Mouse (Mus musculus): Measurements from ENCODE around the gene Xiap. TPM values are rescaled to one million over a fixed set of nuclear protein-coding genes. Genes with fewer than 3 reads are reported as not detected.

Xiap gene
- polyA plus RNA-seq, 1 experiment from 2014 or later: 10.1 TPM

DNA sequence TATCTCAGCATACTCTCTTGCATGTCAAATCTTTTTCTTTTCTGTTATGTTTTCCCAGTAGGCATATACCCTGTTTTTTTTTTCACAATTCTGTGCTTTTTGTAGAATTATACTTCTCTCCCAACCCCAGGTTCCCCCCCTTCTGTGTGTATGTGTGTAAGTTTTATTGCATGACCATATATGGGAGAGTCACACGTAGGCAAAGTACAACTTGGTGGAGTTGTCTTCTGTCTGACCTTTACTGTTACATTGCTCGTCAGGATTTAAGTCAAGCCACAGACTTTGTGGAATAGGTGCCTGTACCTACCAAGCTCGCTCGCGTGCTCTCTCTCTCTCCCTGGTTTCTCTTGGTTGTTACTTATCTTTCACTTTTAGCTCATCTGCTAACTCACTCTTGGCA is 28.7 kb downstream of the Xiap start:
- ATAC-seq (ENCODE audit: extremely low read depth, insufficient number of reproducible peaks, low FRiP score, low TSS enrichment): no peak
- Histone ChIP-seq H3K4me1 (peaks cover 12% of the 10 kb centered on the region), H3K4me3 (no peak overlapping the region), H3K27ac (replicated peaks) (no peak overlapping the region), H3K4me2 (no peak overlapping the region), H3K9me3 (no peaks in the 10 kb centered on the region), H3K36me3 (0 out of 2 replicates have a peak, but pooled peaks cover 7% of the 10 kb centered on the region), H3K9ac (no peak overlapping the region), H3K27me3 (replicated peaks) (no peaks in the 10 kb centered on the region)
- WGBS: 74% methylated on average over 5 of the region's 5 CpGs

DNA sequence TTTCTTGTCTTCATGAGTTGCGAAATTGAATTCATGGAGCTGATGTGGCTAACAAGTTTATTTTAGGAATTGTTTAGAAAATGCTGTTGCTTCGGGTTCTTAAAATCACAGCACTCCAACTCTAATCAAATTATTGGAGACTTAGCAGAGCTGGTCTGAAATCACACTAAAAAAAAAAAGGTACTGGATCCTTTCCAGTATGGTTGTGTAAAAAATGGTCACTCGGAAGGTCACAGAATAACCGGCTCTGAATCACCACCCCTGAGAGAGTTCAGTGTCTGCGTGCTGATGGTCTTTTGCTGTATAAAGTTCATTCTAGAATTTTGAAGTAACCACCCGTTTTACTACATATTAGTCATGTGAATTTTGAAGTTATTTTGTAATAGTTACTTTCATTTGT is 47.7 kb downstream of the Xiap start:
- H3K9ac ChIP-seq: no peak overlapping the region
- H3K27me3 ChIP-seq (replicated peaks): no peaks in the 10 kb centered on the region
- no peak overlapping the region for H3K4me2 ChIP-seq
- no peak overlapping the region for H3K27ac ChIP-seq (replicated peaks)
- no peaks in the 10 kb centered on the region for H3K4me1 ChIP-seq
- no peak overlapping the region for H3K4me3 ChIP-seq
- no peaks in the 10 kb centered on the region for H3K9me3 ChIP-seq
- ATAC-seq (ENCODE audit: extremely low read depth, insufficient number of reproducible peaks, low FRiP score, low TSS enrichment): no peak
- WGBS: 86% methylated on average over 6 of the region's 6 CpGs
- peaks cover 50% of the 10 kb centered on the region for H3K36me3 ChIP-seq

DNA sequence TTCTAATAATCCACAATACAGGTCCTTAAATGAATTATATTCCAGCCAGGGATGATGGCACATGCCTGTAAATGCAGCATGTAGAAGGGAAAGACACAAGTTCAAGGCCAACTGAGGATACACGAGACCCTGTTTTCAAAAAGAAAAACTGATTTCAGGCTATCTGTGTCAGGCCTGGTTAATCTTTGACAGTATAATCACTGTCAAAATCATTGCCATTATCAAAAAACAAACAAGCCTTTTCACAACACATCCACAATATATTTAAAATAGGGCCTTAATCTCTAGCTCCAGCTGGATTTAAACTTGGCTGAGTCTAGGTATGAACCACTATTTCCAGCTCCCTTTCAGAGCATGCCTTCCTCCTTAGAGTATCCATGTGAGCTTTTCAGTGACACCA is 51.1 kb downstream of the Xiap start:
- 61% methylated on average over 1 of the region's 1 CpGs for WGBS
- ATAC-seq (ENCODE audit: extremely low read depth, insufficient number of reproducible peaks, low FRiP score, low TSS enrichment): no peak
- H3K9ac ChIP-seq: no peak overlapping the region

DNA sequence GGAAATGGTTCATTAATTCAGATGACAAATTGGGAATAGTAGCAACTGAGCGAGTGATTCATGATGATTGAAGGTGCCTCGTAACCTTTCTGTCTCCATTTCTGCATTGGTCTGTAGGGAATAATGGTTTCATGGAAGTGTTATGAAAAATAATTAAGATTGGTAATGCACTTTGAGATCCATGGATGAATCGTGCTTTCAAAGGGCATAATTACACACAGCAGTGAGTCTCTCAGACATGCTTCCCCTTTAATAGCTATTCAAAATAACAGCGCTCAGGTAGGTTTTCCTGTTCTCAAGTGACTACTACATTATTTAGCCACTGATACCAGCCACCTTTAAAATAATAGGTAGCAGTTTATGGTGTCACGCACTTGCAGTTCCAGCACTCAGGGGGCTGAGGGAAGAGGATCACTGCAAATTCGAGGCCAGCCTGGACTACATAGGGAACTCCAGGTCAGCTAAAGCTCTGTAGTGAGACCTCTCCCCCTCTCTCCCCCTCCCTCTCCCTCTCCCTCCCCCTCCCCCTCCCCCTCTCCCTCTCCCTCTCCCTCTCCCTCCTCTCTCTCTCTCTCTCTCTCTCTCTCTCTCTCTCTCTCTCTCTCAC is 60.1 kb downstream of the Xiap start:
- no peak overlapping the region for H3K27ac ChIP-seq (replicated peaks)
- H3K4me3 ChIP-seq: no peak overlapping the region
- H3K27me3 ChIP-seq (replicated peaks): no peaks in the 10 kb centered on the region
- H3K9ac ChIP-seq: no peak overlapping the region
- no peaks in the 10 kb centered on the region for H3K4me1 ChIP-seq
- H3K4me2 ChIP-seq: no peak overlapping the region
- no peaks in the 10 kb centered on the region for H3K9me3 ChIP-seq
- H3K36me3 ChIP-seq: no peaks in the 10 kb centered on the region
- no peak for ATAC-seq (ENCODE audit: extremely low read depth, insufficient number of reproducible peaks, low FRiP score, low TSS enrichment)
- WGBS: 84% methylated on average over 6 of the region's 6 CpGs

More for the DNA sequence above, 51.1 kb downstream of the Xiap start:
- H3K4me3 ChIP-seq: no peak overlapping the region
- no peaks in the 10 kb centered on the region for H3K9me3 ChIP-seq
- no peaks in the 10 kb centered on the region for H3K4me1 ChIP-seq
- peaks cover 24% of the 10 kb centered on the region for H3K36me3 ChIP-seq
- no peaks in the 10 kb centered on the region for H3K27me3 ChIP-seq (replicated peaks)
- no peak overlapping the region for H3K27ac ChIP-seq (replicated peaks)
- no peak overlapping the region for H3K4me2 ChIP-seq

- ATAC-seq (ENCODE audit: extremely low read depth, insufficient number of reproducible peaks, low FRiP score, low TSS enrichment): no peak
- Histone ChIP-seq H3K4me1 (no peaks in the 10 kb centered on the region), H3K9ac (no peak overlapping the region), H3K4me2 (no peak overlapping the region), H3K27me3 (replicated peaks) (no peaks in the 10 kb centered on the region), H3K9me3 (peaks cover 12% of the 10 kb centered on the region; the same call in 1 of the 2 replicates), H3K27ac (replicated peaks) (no peak overlapping the region), H3K36me3 (no peaks in the 10 kb centered on the region), H3K4me3 (no peak overlapping the region)
- WGBS: 66% methylated on average over 5 of the region's 5 CpGs
These were observed 65.7 kb downstream of the Xiap start for GRCm38 (mm10) chrX:42124963-42125697.

DNA sequence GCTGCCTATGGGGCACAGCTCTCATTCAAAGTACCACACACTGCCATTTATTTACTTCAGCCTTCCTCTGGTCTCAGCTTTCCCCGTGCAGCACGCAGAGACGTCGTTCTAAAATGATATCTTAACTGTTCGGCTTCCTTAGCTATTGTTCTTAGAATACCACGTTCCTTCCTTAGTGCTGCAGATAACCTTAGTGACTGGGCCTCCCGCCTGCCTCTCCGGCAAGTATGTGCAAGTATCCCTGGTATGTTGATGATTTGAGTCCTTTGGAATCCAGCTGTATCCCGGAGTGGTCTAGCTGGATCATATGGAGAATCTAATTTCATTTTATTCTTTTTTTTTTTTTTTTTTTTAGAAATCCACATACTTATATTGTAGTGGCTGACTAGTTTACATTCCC is 80.4 kb downstream of the Xiap start:
- peaks cover 10% of the 10 kb centered on the region; the same call in 1 of the 2 replicates for H3K4me1 ChIP-seq
- H3K27ac ChIP-seq (replicated peaks): peak overlapping the region; percentile 77
- no peak overlapping the region for H3K4me3 ChIP-seq
- H3K27me3 ChIP-seq (replicated peaks): no peaks in the 10 kb centered on the region
- peak; percentile 37; the same call in 1 of the 2 replicates for ATAC-seq (ENCODE audit: extremely low read depth, insufficient number of reproducible peaks, low FRiP score, low TSS enrichment)
- no peaks in the 10 kb centered on the region for H3K36me3 ChIP-seq
- no peak overlapping the region for H3K9ac ChIP-seq
- H3K9me3 ChIP-seq: no peaks in the 10 kb centered on the region
- 0 out of 2 replicates have a peak overlapping the region, but pooled peaks have one; percentile 9 for H3K4me2 ChIP-seq
- 16% methylated on average over 9 of the region's 9 CpGs for WGBS

GRCm38 (mm10) chrX:42142620-42143019 is 83.1 kb downstream of the Xiap start:
- no peaks in the 10 kb centered on the region for H3K9me3 ChIP-seq
- no peak for ATAC-seq (ENCODE audit: extremely low read depth, insufficient number of reproducible peaks, low FRiP score, low TSS enrichment)
- H3K4me2 ChIP-seq: no peak overlapping the region
- no peak overlapping the region for H3K27ac ChIP-seq (replicated peaks)
- H3K36me3 ChIP-seq: no peaks in the 10 kb centered on the region
- no peaks in the 10 kb centered on the region for H3K27me3 ChIP-seq (replicated peaks)
- WGBS: 80% methylated on average over 3 of the region's 3 CpGs
- H3K9ac ChIP-seq: no peak overlapping the region
- H3K4me1 ChIP-seq: peaks cover 12% of the 10 kb centered on the region; the same call in 1 of the 2 replicates
- H3K4me3 ChIP-seq: no peak overlapping the region

GRCm38 (mm10) chrX:42143991-42144390 is 84.5 kb downstream of the Xiap start:
- Histone ChIP-seq H3K9ac (no peak overlapping the region), H3K27ac (replicated peaks) (no peak overlapping the region), H3K36me3 (no peaks in the 10 kb centered on the region), H3K27me3 (replicated peaks) (no peaks in the 10 kb centered on the region), H3K9me3 (no peaks in the 10 kb centered on the region), H3K4me1 (peaks cover 18% of the 10 kb centered on the region), H3K4me3 (no peak overlapping the region), H3K4me2 (no peak overlapping the region)
- ATAC-seq (ENCODE audit: extremely low read depth, insufficient number of reproducible peaks, low FRiP score, low TSS enrichment): no peak
- 68% methylated on average over 4 of the region's 4 CpGs for WGBS

DNA sequence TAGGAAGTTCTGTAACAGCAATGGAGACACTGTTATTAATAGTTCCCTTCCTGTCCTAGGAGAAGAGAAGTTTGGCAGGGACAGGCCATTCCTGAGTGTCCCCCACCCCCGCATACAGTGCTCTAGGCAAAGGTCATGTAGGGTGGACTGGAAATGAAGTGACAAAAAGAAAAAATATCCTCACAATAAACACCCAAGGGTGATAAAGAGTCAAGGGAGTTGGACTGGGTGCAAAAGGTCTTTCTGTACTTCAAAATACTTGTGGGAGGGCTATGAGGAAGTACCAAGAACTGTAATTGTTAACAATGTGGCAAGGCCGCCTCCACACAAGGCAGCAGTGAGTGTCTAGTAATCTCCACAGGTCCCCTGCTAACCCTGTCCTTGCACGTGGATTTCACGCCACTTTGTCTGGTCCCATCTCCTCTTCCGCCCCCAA is 88.6 kb downstream of the Xiap start:
- no peaks in the 10 kb centered on the region for H3K9me3 ChIP-seq
- no peak for ATAC-seq (ENCODE audit: extremely low read depth, insufficient number of reproducible peaks, low FRiP score, low TSS enrichment)
- peaks cover 9% of the 10 kb centered on the region for H3K4me1 ChIP-seq
- no peaks in the 10 kb centered on the region for H3K36me3 ChIP-seq
- H3K27me3 ChIP-seq (replicated peaks): no peaks in the 10 kb centered on the region
- peak overlapping the region; percentile 64 for H3K4me2 ChIP-seq
- peak overlapping the region; percentile 94 for H3K27ac ChIP-seq (replicated peaks)
- 37% methylated on average over 5 of the region's 5 CpGs for WGBS
- peak overlapping the region; percentile 80; the same call in 1 of the 2 replicates for H3K9ac ChIP-seq
- peak overlapping the region; percentile 68 for H3K4me3 ChIP-seq

GRCm38 (mm10) chrX:42148788-42149556 is 89.5 kb downstream of the Xiap start, which contains the start of gene Stag2:
Stag2 (plus strand) TSS chrX:42149317.
- ATAC-seq (ENCODE audit: extremely low read depth, insufficient number of reproducible peaks, low FRiP score, low TSS enrichment): peak; percentile 77
- WGBS: 9% methylated on average over 63 of the region's 76 CpGs
- Histone ChIP-seq H3K9ac (peak within 1 kb of the TSS; percentile 98), H3K4me1 (peaks cover 9% of the 10 kb centered on the region), H3K27me3 (replicated peaks) (no peaks in the 10 kb centered on the region), H3K9me3 (no peaks in the 10 kb centered on the region), H3K27ac (replicated peaks) (peak within 1 kb of the TSS; percentile 100), H3K4me3 (peak within 1 kb of the TSS; percentile 68), H3K4me2 (peak within 1 kb of the TSS; percentile 64), H3K36me3 (no peaks in the 10 kb centered on the region)

All from heart, embryonic 13.5 days (tissue).